Mouse (Mus musculus) liver, adult 2 months (tissue): ENCODE measurements around the gene Tmcc3. TPM values are rescaled to one million over a fixed set of nuclear protein-coding genes. Genes with fewer than 3 reads are reported as not detected.

ENCODE experiments used
- DNase-seq: peaks from one replicate; pipeline ENCODE4 v3.0.0-alpha.2; 2011; ENCODE audit warnings: low read depth, low spot score; ENCODE audit errors: extremely low read depth
- H3K27ac ChIP-seq: fragments of 200-500 bp; replicated peaks from 2 replicates; pipeline ENCODE4 v1.5.1; 2012; ENCODE audit warnings: low read depth, mild to moderate bottlenecking, control low read depth, inconsistent platforms, low read length; ENCODE audit not compliant: insufficient read depth
- H3K27me3 ChIP-seq: fragments of 200-500 bp; 2 replicates; pipeline ENCODE4 v1.6.1; 2012; ENCODE audit warnings: mild to moderate bottlenecking, moderate library complexity, low read length, inconsistent platforms; ENCODE audit not compliant: control insufficient read depth, insufficient read depth
- H3K36me3 ChIP-seq: fragments of 200-500 bp; 2 replicates; pipeline ENCODE4 v1.6.1; 2012; ENCODE audit warnings: low read length, inconsistent platforms; ENCODE audit not compliant: control insufficient read depth, insufficient read depth
- H3K4me1 ChIP-seq: fragments of 200-500 bp; 2 replicates; pipeline ENCODE4 v1.6.1; 2011; ENCODE audit warnings: low read length; ENCODE audit not compliant: control insufficient read depth, insufficient read depth
- H3K4me3 ChIP-seq: fragments of 200-500 bp; 2 replicates; pipeline ENCODE4 v1.5.1; 2011; ENCODE audit warnings: low read depth, mild to moderate bottlenecking, control low read depth, low read length, moderate library complexity; ENCODE audit not compliant: insufficient read depth
- H3K79me2 ChIP-seq: fragments of 200-500 bp; 2 replicates; pipeline ENCODE4 v1.6.1; 2012; ENCODE audit warnings: inconsistent platforms, mild to moderate bottlenecking, low read length, moderate library complexity; ENCODE audit not compliant: control insufficient read depth, insufficient read depth
- H3K9ac ChIP-seq: fragments of 200-500 bp; 2 replicates; pipeline ENCODE4 v1.6.1; 2012; ENCODE audit warnings: low read depth, mild to moderate bottlenecking, control low read depth, inconsistent platforms, low read length
- CTCF ChIP-seq: fragments of 200-500 bp; IDR thresholded peaks from 2 replicates; pipeline ENCODE4 v1.5.1; 2011; ENCODE audit warnings: low read depth, low read length, control low read depth
- POLR2A ChIP-seq: fragments of 200-500 bp; IDR thresholded peaks from 2 replicates; pipeline ENCODE4 v1.6.1; 2011; ENCODE audit warnings: low read length, control low read depth; ENCODE audit not compliant: insufficient read depth; ENCODE audit errors: extremely low read depth
- WGBS: fragments of 180-500 bp; shearing (Covaris S2); methylation state at CpG from one replicate; pipeline ENCODE4 v1.1.7; 2018; 5-methylcytosine and 5-hydroxymethylcytosine counted together
- polyA plus RNA-seq: library from polyadenylated mRNA; depleted of rRNA; stranded (reverse); fragments of >200 nt; gene quantifications from 2 replicates; pipeline ENCODE4 v1.2.3, GENCODE M21; 2012
- total RNA-seq: library from RNA; depleted of rRNA; stranded (reverse); fragments of >200 nt; gene quantifications from 2 replicates; pipeline ENCODE4 v1.2.3, GENCODE M21; 2014

Gene Tmcc3
- total and polyA plus RNA-seq, 2 experiments: 3.2 to 7.9 TPM

GRCm38 (mm10) chr10:94282179-94282578, 29.6 kb upstream of the Tmcc3 start:
- Histone ChIP-seq H3K27ac (no peak overlapping the region), H3K4me3 (no peak overlapping the region), H3K4me1 (no peaks in the 10 kb centered on the region), H3K79me2 (no peaks in the 10 kb centered on the region), H3K27me3 (no peaks in the 10 kb centered on the region), H3K9ac (no peak overlapping the region), H3K36me3 (no peaks in the 10 kb centered on the region)
- WGBS: 57% methylated on average over 8 of the region's 8 CpGs
- DNase-seq: no peak
- TF ChIP-seq POLR2A (no peak), CTCF (no peak)

- DNase-seq: no peak
- no peak overlapping the region for H3K4me3 ChIP-seq
- no peak overlapping the region for H3K9ac ChIP-seq
- WGBS: 89% methylated on average over 7 of the region's 7 CpGs
- H3K79me2 ChIP-seq: no peaks in the 10 kb centered on the region
- no peaks in the 10 kb centered on the region for H3K36me3 ChIP-seq
- H3K27ac ChIP-seq: no peak overlapping the region
- TF ChIP-seq CTCF: no peak
- no peak for TF ChIP-seq POLR2A
- H3K4me1 ChIP-seq: no peaks in the 10 kb centered on the region
- H3K27me3 ChIP-seq: no peaks in the 10 kb centered on the region
Measured at GRCm38 (mm10) chr10:94282797-94283196, 29.0 kb upstream of the Tmcc3 start.

GRCm38 (mm10) chr10:94294437-94294836, 17.3 kb upstream of the Tmcc3 start:
- no peak overlapping the region for H3K9ac ChIP-seq
- no peak overlapping the region for H3K4me3 ChIP-seq
- no peaks in the 10 kb centered on the region for H3K4me1 ChIP-seq
- no peaks in the 10 kb centered on the region for H3K36me3 ChIP-seq
- H3K27me3 ChIP-seq: no peaks in the 10 kb centered on the region
- H3K79me2 ChIP-seq: no peaks in the 10 kb centered on the region
- no peak overlapping the region for H3K27ac ChIP-seq
- TF ChIP-seq POLR2A: no peak
- no peak for TF ChIP-seq CTCF
- 92% methylated on average over 5 of the region's 5 CpGs for WGBS
- DNase-seq: no peak

DNA sequence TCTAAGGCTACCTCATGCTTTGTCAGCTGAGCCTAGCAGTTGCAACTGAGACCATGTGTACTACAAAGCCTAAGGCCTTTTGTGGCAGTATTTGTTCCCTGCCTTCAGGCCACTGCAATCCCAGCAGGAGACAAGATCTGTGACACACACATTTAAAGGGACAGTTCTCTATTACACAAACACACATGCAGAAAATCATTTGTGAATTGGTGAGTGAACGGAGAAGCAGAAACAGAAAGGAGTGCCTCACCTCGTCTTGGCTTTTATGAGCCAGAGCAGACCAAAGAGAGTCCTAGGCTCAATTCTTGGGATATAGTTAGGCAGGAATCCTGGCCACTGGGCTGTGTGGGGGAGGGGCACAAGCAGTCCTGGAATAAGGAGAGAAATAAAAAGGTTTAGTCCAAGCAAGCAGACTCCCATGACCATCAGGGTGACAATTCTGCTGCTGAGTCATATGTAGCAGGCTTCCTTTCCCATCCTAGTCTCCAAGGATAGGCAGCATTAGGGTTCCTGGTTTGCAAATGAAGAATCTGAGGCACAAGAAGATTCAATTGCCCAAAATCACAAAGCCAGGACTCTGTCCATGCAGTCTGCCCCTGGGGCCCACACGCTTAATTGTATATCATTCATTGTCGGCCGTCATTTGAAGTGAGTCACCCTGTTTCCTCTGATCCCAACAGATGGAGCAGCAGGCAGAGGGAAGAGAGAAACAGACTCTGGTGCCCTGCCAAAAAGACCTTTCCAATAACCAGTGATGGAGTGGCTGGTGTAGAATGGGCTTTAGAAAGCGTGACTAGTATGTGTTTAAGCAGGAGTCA, 16.6 kb upstream of the Tmcc3 start:
- Histone ChIP-seq H3K27me3 (no peaks in the 10 kb centered on the region), H3K27ac (no peak overlapping the region), H3K9ac (no peak overlapping the region), H3K4me3 (no peak overlapping the region), H3K4me1 (no peaks in the 10 kb centered on the region), H3K79me2 (no peaks in the 10 kb centered on the region), H3K36me3 (no peaks in the 10 kb centered on the region)
- 79% methylated on average over 6 of the region's 6 CpGs for WGBS
- DNase-seq: no peak
- TF ChIP-seq CTCF (no peak), POLR2A (no peak)

DNA sequence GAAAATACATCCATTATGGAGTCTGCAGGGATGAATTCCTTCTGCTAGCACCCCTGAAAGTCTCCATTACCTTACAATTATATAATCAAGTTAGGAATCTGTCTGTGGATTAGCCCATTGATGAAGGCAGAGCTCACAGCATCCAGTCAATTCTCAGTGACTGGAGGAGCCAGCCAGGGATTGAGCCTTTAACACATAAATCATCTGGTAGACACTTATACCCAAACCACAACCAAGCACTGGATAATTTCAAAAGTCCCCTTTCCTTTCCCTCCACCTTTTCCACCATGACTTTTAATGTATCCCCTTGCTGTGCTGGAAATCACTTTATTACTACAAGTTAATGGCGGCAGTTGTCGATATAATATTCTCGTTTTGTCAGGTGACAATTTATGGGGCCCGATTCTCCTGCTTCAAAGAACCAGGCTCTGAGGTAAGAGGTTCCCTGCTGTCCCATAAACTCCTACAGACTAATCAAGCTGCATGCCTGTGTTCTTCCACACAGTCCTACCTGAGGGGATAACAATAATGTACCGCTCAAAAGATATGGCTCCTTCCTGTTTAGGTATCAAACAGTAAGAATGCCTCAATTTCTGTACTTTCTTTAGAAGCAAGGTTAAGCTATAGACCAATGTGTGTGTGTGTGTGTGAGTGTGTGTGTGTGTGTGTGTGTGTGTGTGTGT, 15.7 kb upstream of the Tmcc3 start:
- Histone ChIP-seq H3K27me3 (no peaks in the 10 kb centered on the region), H3K4me3 (no peak overlapping the region), H3K27ac (no peak overlapping the region), H3K9ac (no peak overlapping the region), H3K36me3 (no peaks in the 10 kb centered on the region), H3K4me1 (no peaks in the 10 kb centered on the region), H3K79me2 (no peaks in the 10 kb centered on the region)
- DNase-seq: no peak
- TF ChIP-seq CTCF (no peak), POLR2A (no peak)
- WGBS: 91% methylated on average over 5 of the region's 5 CpGs

DNA sequence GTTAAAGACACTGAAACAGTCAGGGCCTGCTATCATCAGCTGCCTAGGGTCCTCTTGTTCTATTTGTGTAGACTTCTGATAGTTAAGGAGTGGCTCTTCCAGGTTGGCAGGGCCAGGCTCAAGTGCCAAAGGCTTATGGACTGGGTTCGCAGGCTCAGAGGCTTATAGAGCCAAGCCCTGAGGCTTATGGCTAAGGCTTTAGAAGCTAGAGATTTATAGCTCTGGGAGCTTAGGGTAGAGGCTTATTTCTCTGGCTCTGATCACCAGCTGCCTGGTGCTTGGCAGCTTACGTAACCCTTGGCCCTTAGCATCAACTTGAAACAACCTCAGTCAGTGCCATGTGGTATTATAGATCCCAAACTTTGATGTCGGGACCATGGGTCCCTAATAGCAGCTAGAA, 13.3 kb upstream of the Tmcc3 start, which contains the start of gene Gm4792:
Gene Gm4792, minus strand, starts transcription at position 233 of the 400 bp plus-strand sequence.
- DNase-seq: no peak
- TF ChIP-seq POLR2A (no peak), CTCF (no peak)
- no peak within 1 kb of the TSS for H3K4me3 ChIP-seq
- H3K27me3 ChIP-seq: no peaks in the 10 kb centered on the region
- no peak within 1 kb of the TSS for H3K9ac ChIP-seq
- no peaks in the 10 kb centered on the region for H3K4me1 ChIP-seq
- no peaks in the 10 kb centered on the region for H3K36me3 ChIP-seq
- no peaks in the 10 kb centered on the region for H3K79me2 ChIP-seq
- WGBS: 89% methylated on average over 3 of the region's 3 CpGs
- no peak within 1 kb of the TSS for H3K27ac ChIP-seq
